Mouse (Mus musculus) ovary, adult 2 months (tissue): ENCODE data around the gene Olfr714. TPM values are rescaled to one million over a fixed set of nuclear protein-coding genes. Genes with fewer than 3 reads are reported as not detected.

ENCODE experiments used
- polyA plus RNA-seq: library from polyadenylated mRNA; depleted of rRNA; stranded (reverse); fragments of >200 nt; gene quantifications from 2 replicates; pipeline ENCODE4 v1.2.3, GENCODE M21; 2012; rRNA removed

Gene Olfr714
- not detected in 2 replicates for polyA plus RNA-seq

GRCm38 (mm10) chr7:107070681-107071080 lies at the start of gene Olfr714:
Gene Olfr714 (plus strand): TSS chr7:107070981.

GRCm38 (mm10) chr7:107030874-107031273 lies 39.9 kb upstream of the Olfr714 start, which contains the start of gene Olfr713:
Gene Olfr713 (plus strand): TSS chr7:107031174.

GRCm38 (mm10) chr7:107092920-107093319 lies 22.1 kb downstream of the Olfr714 start, which contains the start of gene Olfr17:
Gene Olfr17 (plus strand): TSS chr7:107093220.

GRCm38 (mm10) chr7:107110269-107110668 lies 39.5 kb downstream of the Olfr714 start, which contains the start of gene Olfr715b:
Gene Olfr715b (minus strand): TSS chr7:107110369.

Other genes with a start within 250 kb of the Olfr714 start
- not detected in 2 replicates for gene Olfr702, start 237.1 kb upstream of the Olfr714 start, polyA plus RNA-seq
- gene Olfr703, start 227.6 kb upstream of the Olfr714 start, polyA plus RNA-seq: not detected in 2 replicates
- not detected in 2 replicates for gene Olfr704, start 207.8 kb upstream of the Olfr714 start, polyA plus RNA-seq
- gene Olfr705, start 194.1 kb upstream of the Olfr714 start, polyA plus RNA-seq: not detected in 2 replicates
- not detected in 2 replicates for gene Olfr706, start 182.8 kb upstream of the Olfr714 start, polyA plus RNA-seq
- not detected in 2 replicates for gene Olfr707, start 169.7 kb upstream of the Olfr714 start, polyA plus RNA-seq
- gene Olfr1532-ps1, start 163.0 kb upstream of the Olfr714 start, polyA plus RNA-seq: not detected in 2 replicates
- gene Olfr709-ps1, start 138.8 kb upstream of the Olfr714 start, polyA plus RNA-seq: not detected in 2 replicates
- gene Olfr710, start 122.7 kb upstream of the Olfr714 start, polyA plus RNA-seq: not detected in 2 replicates
- gene Olfr6, start 107.0 kb upstream of the Olfr714 start, polyA plus RNA-seq: not detected in 2 replicates
- gene Olfr711, start 95.5 kb upstream of the Olfr714 start, polyA plus RNA-seq: not detected in 2 replicates
- not detected in 2 replicates for gene Olfr2, start 64.9 kb upstream of the Olfr714 start, polyA plus RNA-seq
- not detected in 2 replicates for gene Olfr713, start 39.8 kb upstream of the Olfr714 start, polyA plus RNA-seq
- gene Olfr17, start 22.2 kb downstream of the Olfr714 start, polyA plus RNA-seq: not detected in 2 replicates
- not detected in 2 replicates for gene Olfr715b, start 39.4 kb downstream of the Olfr714 start, polyA plus RNA-seq
- gene Olfr715, start 60.1 kb downstream of the Olfr714 start, polyA plus RNA-seq: not detected in 2 replicates
- gene Olfr716, start 67.3 kb downstream of the Olfr714 start, polyA plus RNA-seq: not detected in 2 replicates
- gene Nlrp14, start 96.0 kb downstream of the Olfr714 start, polyA plus RNA-seq: 10.1 and 13.2 TPM in 2 replicates
- gene Rbmxl2, start 138.5 kb downstream of the Olfr714 start, polyA plus RNA-seq: 0.47 and 1.9 TPM in 2 replicates